10 mouse cellular contexts compared by ENCODE assay signal in genomic region chr5:116448409-116449191, GRCm38 (mm10). TPM values are rescaled to one million over a fixed set of nuclear protein-coding genes. Genes with fewer than 3 reads are reported as not detected.
DNase-seq lines count a peak whose midpoint lies in the region; ATAC-seq and TF ChIP-seq lines count a peak whose summit lies in the region.
"Had no signal": no experiment of that assay in that cellular context is flagged by ENCODE, and none has a peak within 500 bp of the region (broad histone marks: within the 10 kb centered on the region; RNA-seq: fewer than 3 reads in every experiment).

No protein-coding gene starts in this region.

- peaks cover 40% of the 10 kb centered on the region for H3K36me3 ChIP-seq in forebrain, embryonic 14.5 days (ENCODE audit: control insufficient read depth, insufficient read depth, low read length)
- no peaks in the 10 kb centered on the region for H3K36me3 ChIP-seq in forebrain, embryonic 11.5 days (ENCODE audit: control insufficient read depth, insufficient read depth, low read length)
- no peaks in the 10 kb centered on the region for H3K36me3 ChIP-seq in intestine, embryonic 14.5 days (ENCODE audit: control insufficient read depth, insufficient read depth, low read length)

- 3% methylated on average over 11 of the region's 11 CpGs for WGBS in forebrain, embryonic 14.5 days
- 3% methylated on average over 11 of the region's 11 CpGs for WGBS in forebrain, embryonic 11.5 days
- 4% methylated on average over 11 of the region's 11 CpGs for WGBS in intestine, embryonic 14.5 days
- WGBS in olfactory bulb, adult 2 months: 11% methylated on average over 11 of the region's 11 CpGs

- intact Hi-C loops in left cerebral cortex, postnatal 4 days (cut with DNase I): no loop called here
- intact Hi-C loops in left cerebral cortex, adult 2 months (cut with DNase I): loop anchor here (5.0 kb wide), 1 partner anchor 61 kb away; no protein-coding TSS in a partner anchor
- intact Hi-C loops in gastrocnemius, postnatal 14 days (cut with DNase I; ENCODE audit: low total_unique reads): no loop called here

- DNase-seq in forebrain, embryonic 14.5 days (ENCODE audit: low spot score): peak; percentile 62
- no peak for DNase-seq in forebrain, embryonic 11.5 days (ENCODE audit: low spot score)
- DNase-seq in left cerebral cortex, postnatal 4 days: peak; percentile 56
- DNase-seq in left cerebral cortex, adult 2 months (ENCODE audit: extremely low spot score in 1 of 2, low spot score in 2 of 2): no peak
- no peak for DNase-seq in intestine, embryonic 14.5 days (ENCODE audit: low spot score)
- no peak for DNase-seq in T-cell, adult 2 months (ENCODE audit: low spot score)
- no peak for DNase-seq in gastrocnemius, postnatal 14 days
- DNase-seq: adrenal gland, postnatal 25 days; thymus, postnatal 4 days had no signal

- no peak overlapping the region for H3K4me3 ChIP-seq in forebrain, embryonic 14.5 days (ENCODE audit: low read depth, low read length)
- no peak overlapping the region for H3K4me3 ChIP-seq in forebrain, embryonic 11.5 days (ENCODE audit: low read depth, low read length)
- H3K4me3 ChIP-seq in left cerebral cortex, adult 2 months: no peak overlapping the region
- 0 out of 2 replicates have a peak overlapping the region, but pooled peaks have one; percentile 11 for H3K4me3 ChIP-seq in intestine, embryonic 14.5 days (ENCODE audit: low read depth, low read length)
- no peak overlapping the region for H3K4me3 ChIP-seq in olfactory bulb, adult 2 months (ENCODE audit: insufficient read depth, low read depth, low read length)

- H3K9ac ChIP-seq in forebrain, embryonic 14.5 days (ENCODE audit: low read length): no peak overlapping the region
- H3K9ac ChIP-seq in forebrain, embryonic 11.5 days (ENCODE audit: low read length): no peak overlapping the region
- no peak overlapping the region for H3K9ac ChIP-seq in intestine, embryonic 14.5 days (ENCODE audit: low read length)

- H3K9me3 ChIP-seq in forebrain, embryonic 14.5 days (replicated peaks; ENCODE audit: control insufficient read depth, low read length): no peaks in the 10 kb centered on the region
- no peaks in the 10 kb centered on the region for H3K9me3 ChIP-seq in forebrain, embryonic 11.5 days (ENCODE audit: control insufficient read depth, low read length)
- no peaks in the 10 kb centered on the region for H3K9me3 ChIP-seq in intestine, embryonic 14.5 days (ENCODE audit: control insufficient read depth, low read length)

- TF ChIP-seq POLR2A in olfactory bulb, adult 2 months (IDR thresholded peaks at IDR 0.05; ENCODE audit: insufficient read depth, low read depth, low read length): no peak

- no peak for TF ChIP-seq CTCF in left cerebral cortex, adult 2 months (IDR thresholded peaks at IDR 0.05)
- no peak for TF ChIP-seq CTCF in olfactory bulb, adult 2 months (IDR thresholded peaks at IDR 0.05; ENCODE audit: insufficient read depth, low read depth, low read length)

- peak; percentile 46; the same call in 1 of the 2 replicates for ATAC-seq in forebrain, embryonic 14.5 days
- no peak for ATAC-seq in forebrain, embryonic 11.5 days (replicated peaks; ENCODE audit: low FRiP score)
- ATAC-seq in intestine, embryonic 14.5 days (replicated peaks; ENCODE audit: low FRiP score, low TSS enrichment, low read depth): no peak

- 0 out of 2 replicates have a peak overlapping the region, but pooled peaks have one; percentile 1 for H3K27ac ChIP-seq in forebrain, embryonic 14.5 days (ENCODE audit: low read depth, low read length)
- no peak overlapping the region for H3K27ac ChIP-seq in forebrain, embryonic 11.5 days (ENCODE audit: low read depth, low read length)
- H3K27ac ChIP-seq in left cerebral cortex, adult 2 months: no peak overlapping the region
- no peak overlapping the region for H3K27ac ChIP-seq in intestine, embryonic 14.5 days (ENCODE audit: low read depth)
- H3K27ac ChIP-seq in olfactory bulb, adult 2 months (ENCODE audit: insufficient read depth, low read depth, low read length): peak overlapping the region; percentile 62

- H3K4me1 ChIP-seq in forebrain, embryonic 14.5 days (ENCODE audit: control insufficient read depth, insufficient read depth, low read length): peaks cover 10% of the 10 kb centered on the region
- peaks cover 8% of the 10 kb centered on the region; the same call in 1 of the 2 replicates for H3K4me1 ChIP-seq in forebrain, embryonic 11.5 days (replicated peaks; ENCODE audit: control insufficient read depth, insufficient read depth, low read length)
- H3K4me1 ChIP-seq in intestine, embryonic 14.5 days (replicated peaks; ENCODE audit: control insufficient read depth, insufficient read depth, low read length): peaks cover 8% of the 10 kb centered on the region; the same call in 1 of the 2 replicates
- peaks cover 46% of the 10 kb centered on the region for H3K4me1 ChIP-seq in olfactory bulb, adult 2 months (ENCODE audit: control insufficient read depth, insufficient read depth, low read length)

- H3K4me2 ChIP-seq in forebrain, embryonic 14.5 days (ENCODE audit: low read length): no peak overlapping the region
- H3K4me2 ChIP-seq in forebrain, embryonic 11.5 days (ENCODE audit: low read depth, low read length, severe bottlenecking): no peak overlapping the region
- H3K4me2 ChIP-seq in intestine, embryonic 14.5 days (ENCODE audit: low read length): peak overlapping the region; percentile 40

- H3K27me3 ChIP-seq in forebrain, embryonic 14.5 days (replicated peaks; ENCODE audit: control insufficient read depth, insufficient read depth, low read length): no peaks in the 10 kb centered on the region
- peaks cover 4% of the 10 kb centered on the region for H3K27me3 ChIP-seq in forebrain, embryonic 11.5 days (ENCODE audit: control insufficient read depth, insufficient read depth, low read length)
- H3K27me3 ChIP-seq in intestine, embryonic 14.5 days (replicated peaks; ENCODE audit: control insufficient read depth, insufficient read depth, low read length): no peaks in the 10 kb centered on the region

RNA-seq across cellular contexts. Expression of gene Hspb8, which starts 25.9 kb away (rescaled TPM):
- 5.4 and 5.9 TPM in 2 replicates for polyA plus RNA-seq in forebrain, embryonic 14.5 days (2014; fragmentation: Nextera tagmentation; extraction: Ambion mirVana)
- 8.0 and 9.8 TPM in 2 replicates for polyA plus RNA-seq in forebrain, embryonic 11.5 days (2014; fragmentation: Nextera tagmentation; extraction: Ambion mirVana)
- 1 to 10 TPM; 4.0 to 5.6 TPM for total RNA-seq in left cerebral cortex, postnatal 4 days (2021)
- 10 to 100 TPM; 11.0 to 12.6 TPM for total RNA-seq in left cerebral cortex, adult 2 months (2021)
- 9.5 and 11.2 TPM in 2 replicates for polyA plus RNA-seq in intestine, embryonic 14.5 days (2014; fragmentation: Nextera tagmentation; extraction: Ambion mirVana)
- polyA plus RNA-seq in olfactory bulb, adult 2 months (2012; ENCODE audit: insufficient read depth, insufficient read length, low replicate concordance, missing spikeins): not detected in 2 replicates
- 100 to 1,000 TPM; 201 to 287 TPM for total RNA-seq in gastrocnemius, postnatal 14 days (2021)

Comparison
In these comparisons a context has a peak if more than half of its experiments do, and no peak if none do; other contexts are left out.
1. DNase-seq: peak in forebrain, embryonic 14.5 days (single experiment) and left cerebral cortex, postnatal 4 days (single experiment); none in forebrain, embryonic 11.5 days (single experiment), left cerebral cortex, adult 2 months (0 of 2), intestine, embryonic 14.5 days (single experiment), T-cell, adult 2 months (single experiment) and gastrocnemius, postnatal 14 days (single experiment).
2. H3K27ac ChIP-seq: peak in forebrain, embryonic 14.5 days (single experiment) and olfactory bulb, adult 2 months (single experiment); none in forebrain, embryonic 11.5 days (single experiment), left cerebral cortex, adult 2 months (single experiment) and intestine, embryonic 14.5 days (single experiment).